Mouse (Mus musculus) forebrain, embryonic 15.5 days (tissue): ENCODE data around the gene Rasa2. TPM values are rescaled to one million over a fixed set of nuclear protein-coding genes. Genes with fewer than 3 reads are reported as not detected.
"Not testable (repeated sequence)": the region's sequence is repeated elsewhere in the genome, so short reads cannot be mapped to it uniquely, and the experiment has no call there.

ENCODE experiments used
- ATAC-seq: fragments of 200-750 bp; cut with Nextera tagmentation; replicated peaks from 2 replicates; pipeline ENCODE4 v1.8.0; 2017; ENCODE audit warnings: mild to moderate bottlenecking, moderate TSS enrichment, moderate library complexity
- H3K27ac ChIP-seq: fragments of 300-500 bp; sonication (generic); replicated peaks from 2 replicates; pipeline ENCODE4 v1.5.1; 2015; ENCODE audit warnings: mild to moderate bottlenecking, inconsistent platforms
- H3K27me3 ChIP-seq: fragments of 300-500 bp; sonication (generic); 2 replicates; pipeline ENCODE4 v1.6.1; 2015; ENCODE audit warnings: inconsistent platforms
- H3K36me3 ChIP-seq: fragments of 300-500 bp; sonication (generic); 2 replicates; pipeline ENCODE4 v1.6.1; 2015; ENCODE audit warnings: mild to moderate bottlenecking, inconsistent platforms
- H3K4me1 ChIP-seq: fragments of 300-500 bp; sonication (generic); 2 replicates; pipeline ENCODE4 v1.6.1; 2015; ENCODE audit warnings: inconsistent platforms
- H3K4me2 ChIP-seq: fragments of 300-500 bp; sonication (generic); replicated peaks from 2 replicates; pipeline ENCODE4 v1.6.1; 2015; ENCODE audit warnings: mild to moderate bottlenecking, inconsistent platforms
- H3K4me3 ChIP-seq: fragments of 300-500 bp; sonication (generic); 2 replicates; pipeline ENCODE4 v1.5.1; 2015; ENCODE audit warnings: mild to moderate bottlenecking, inconsistent platforms
- H3K9ac ChIP-seq: fragments of 300-500 bp; sonication (generic); replicated peaks from 2 replicates; pipeline ENCODE4 v1.6.1; 2015; ENCODE audit warnings: mild to moderate bottlenecking, inconsistent platforms
- H3K9me3 ChIP-seq: fragments of 300-500 bp; sonication (generic); 2 replicates; pipeline ENCODE4 v1.6.1; 2016; ENCODE audit warnings: inconsistent platforms
- WGBS: fragments of 180-500 bp; shearing (Covaris S2); methylation state at CpG from one replicate; pipeline ENCODE4 v1.1.7; 2015; ENCODE audit warnings: mixed read lengths; 5-methylcytosine and 5-hydroxymethylcytosine counted together
- polyA plus RNA-seq: library from polyadenylated mRNA; unstranded; fragments of >200 nt; fragmentation: Nextera tagmentation; extraction: Ambion mirVana; gene quantifications from 2 replicates; pipeline ENCODE4 v1.2.1, GENCODE M21; 2015

The Rasa2 gene
- polyA plus RNA-seq, 1 experiment from 2014 or later: 18.8 TPM

DNA sequence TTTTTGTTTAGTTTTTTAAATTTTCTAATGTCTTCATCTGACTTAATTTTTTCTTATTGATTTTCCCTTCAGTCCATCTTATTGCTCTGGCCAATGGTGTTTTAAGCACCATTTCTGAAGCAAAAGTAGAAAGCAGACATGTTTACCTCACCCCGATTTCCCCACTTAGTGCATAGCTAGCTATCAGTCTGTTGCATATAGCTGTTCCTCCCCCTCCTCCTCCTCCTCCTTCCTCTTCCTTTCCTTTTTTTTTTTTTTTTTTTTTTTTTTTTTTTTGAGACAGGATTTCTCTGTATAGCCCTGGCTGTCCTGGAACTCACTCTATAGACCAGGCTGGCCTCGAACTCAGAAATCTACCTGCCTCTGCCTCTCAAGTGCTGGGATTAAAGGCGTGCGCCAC, 95.3 kb downstream of the Rasa2 start:
- 93% methylated on average over 4 of the region's 4 CpGs for WGBS

DNA sequence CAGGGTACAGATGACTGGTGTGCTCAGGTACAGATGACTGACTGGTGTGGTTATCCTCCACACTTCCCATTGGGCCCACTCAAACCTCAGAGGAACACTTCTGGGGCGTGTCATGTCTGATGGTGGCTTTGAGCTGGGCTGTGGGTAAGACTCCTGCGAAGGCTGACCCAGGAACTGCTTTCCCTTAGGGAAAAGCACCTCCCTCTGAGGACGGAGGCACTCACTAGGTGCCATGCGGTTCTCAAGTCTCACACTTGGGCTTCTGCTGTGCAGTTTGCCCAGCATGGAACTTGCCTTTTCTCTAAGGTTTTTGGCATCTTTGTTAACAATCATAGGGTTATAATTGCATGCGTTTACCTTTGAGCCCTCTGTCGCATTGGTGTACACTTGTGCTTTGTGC, 96.0 kb downstream of the Rasa2 start:
- Histone ChIP-seq H3K27ac (no peak overlapping the region), H3K27me3 (no peaks in the 10 kb centered on the region), H3K9me3 (no peaks in the 10 kb centered on the region), H3K4me1 (peaks cover 9% of the 10 kb centered on the region), H3K36me3 (peaks cover 3% of the 10 kb centered on the region; the same call in 1 of the 2 replicates), H3K9ac (no peak overlapping the region), H3K4me3 (no peak overlapping the region), H3K4me2 (no peak overlapping the region)
- 66% methylated on average over 6 of the region's 6 CpGs for WGBS
- ATAC-seq: no peak

More for the DNA sequence above, 95.3 kb downstream of the Rasa2 start:
- H3K27me3 ChIP-seq, H3K9ac ChIP-seq, H3K36me3 ChIP-seq, H3K4me1 ChIP-seq, H3K4me3 ChIP-seq, ATAC-seq, H3K27ac ChIP-seq, H3K4me2 ChIP-seq, H3K9me3 ChIP-seq: not testable (repeated sequence)

DNA sequence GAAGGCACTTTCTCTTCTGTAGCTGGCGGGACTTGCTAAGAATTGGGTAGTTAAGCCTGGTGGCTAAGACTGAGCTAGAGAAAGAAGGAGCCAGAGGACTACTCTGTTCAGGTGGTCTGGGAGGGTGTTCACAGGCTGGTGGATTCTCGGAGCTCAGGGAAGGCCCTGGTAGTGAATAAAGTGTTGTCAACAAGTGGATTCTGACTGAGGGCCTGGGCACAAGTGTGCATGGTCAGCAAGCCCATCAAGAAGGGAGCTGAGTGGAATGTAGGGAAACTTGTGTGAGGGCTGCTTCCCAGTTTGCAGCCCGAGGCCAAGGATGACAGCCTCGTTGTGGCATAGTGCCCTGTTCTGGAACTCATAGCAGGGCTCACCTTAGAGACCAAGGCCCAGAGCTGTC, 97.2 kb downstream of the Rasa2 start:
- no peak overlapping the region for H3K27ac ChIP-seq
- WGBS: 89% methylated on average over 4 of the region's 4 CpGs
- peaks cover 14% of the 10 kb centered on the region for H3K4me1 ChIP-seq
- H3K36me3 ChIP-seq: no peaks in the 10 kb centered on the region
- no peak overlapping the region for H3K4me2 ChIP-seq
- H3K9me3 ChIP-seq: no peaks in the 10 kb centered on the region
- H3K4me3 ChIP-seq: no peak overlapping the region
- no peak for ATAC-seq
- no peak overlapping the region for H3K9ac ChIP-seq
- H3K27me3 ChIP-seq: no peaks in the 10 kb centered on the region

DNA sequence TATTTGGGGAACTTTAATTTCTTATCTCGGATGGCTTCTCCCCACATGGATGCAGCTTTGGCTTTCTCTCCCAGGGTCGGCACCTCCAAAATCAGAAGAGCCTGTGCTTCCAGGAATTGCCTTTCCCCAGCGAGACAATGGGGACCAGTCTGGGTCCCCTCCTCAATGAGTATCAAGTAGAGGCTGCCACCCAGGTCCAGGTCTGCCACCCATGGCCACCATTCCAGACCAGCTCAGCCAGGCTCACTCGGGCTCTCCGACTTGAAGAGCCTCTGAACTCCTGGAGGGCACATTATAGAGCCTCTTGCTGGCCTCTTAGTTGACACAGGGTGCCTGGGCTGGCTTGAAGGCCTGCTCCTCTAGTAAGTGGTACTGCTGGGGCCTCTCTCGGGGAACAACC, 97.9 kb downstream of the Rasa2 start:
- Histone ChIP-seq H3K4me1 (peaks cover 14% of the 10 kb centered on the region), H3K9me3 (no peaks in the 10 kb centered on the region), H3K27me3 (no peaks in the 10 kb centered on the region), H3K4me2 (no peak overlapping the region), H3K27ac (no peak overlapping the region), H3K4me3 (no peak overlapping the region), H3K9ac (no peak overlapping the region), H3K36me3 (no peaks in the 10 kb centered on the region)
- WGBS: 76% methylated on average over 6 of the region's 6 CpGs
- no peak for ATAC-seq

DNA sequence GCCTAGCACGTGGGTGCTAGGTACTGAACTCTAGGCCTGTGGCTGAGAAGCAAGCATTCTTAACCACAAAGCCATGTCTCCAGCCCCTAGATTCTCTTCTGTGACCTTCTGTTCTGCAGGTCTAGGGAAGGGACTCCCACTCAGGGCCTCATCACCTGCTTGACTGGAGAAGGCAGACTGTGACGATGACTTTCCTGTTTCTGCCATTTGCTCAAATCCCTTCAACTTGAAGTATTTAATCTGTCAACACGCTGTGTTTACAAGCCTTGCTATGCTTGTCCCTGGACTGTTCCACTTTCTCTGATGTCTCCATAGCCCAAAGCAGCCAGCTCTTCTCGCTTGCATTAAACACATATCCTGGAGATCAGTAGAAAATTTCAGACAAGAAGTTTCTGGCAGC, 98.9 kb downstream of the Rasa2 start:
- WGBS: 84% methylated on average over 4 of the region's 4 CpGs
- H3K27ac ChIP-seq: no peak overlapping the region
- no peaks in the 10 kb centered on the region for H3K9me3 ChIP-seq
- H3K4me1 ChIP-seq: peaks cover 14% of the 10 kb centered on the region
- H3K36me3 ChIP-seq: no peaks in the 10 kb centered on the region
- H3K27me3 ChIP-seq: no peaks in the 10 kb centered on the region
- H3K4me3 ChIP-seq: no peak overlapping the region
- ATAC-seq: no peak
- H3K4me2 ChIP-seq: no peak overlapping the region
- no peak overlapping the region for H3K9ac ChIP-seq

DNA sequence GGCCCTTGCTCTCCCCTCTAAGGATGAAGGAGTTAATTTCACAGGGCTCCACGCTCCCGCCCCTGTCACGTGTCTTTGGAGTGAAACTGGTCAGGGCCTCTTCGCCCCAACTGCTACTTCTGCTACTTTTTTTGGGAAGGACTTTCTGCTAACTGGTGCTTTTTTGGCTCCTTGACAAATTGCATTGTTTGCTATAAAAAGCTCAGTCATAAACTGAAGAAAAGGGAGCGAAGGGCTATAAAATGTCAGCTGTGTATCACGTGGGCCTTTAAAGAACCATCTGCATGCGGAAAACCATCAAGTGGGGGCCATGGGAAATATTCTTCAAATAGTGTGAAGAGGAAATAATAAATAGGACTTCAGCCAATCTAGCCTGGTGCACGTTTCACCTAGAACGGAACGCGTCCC, 100.7 kb downstream of the Rasa2 start:
- H3K4me3 ChIP-seq: no peak overlapping the region
- H3K4me2 ChIP-seq: 0 out of 2 replicates have a peak overlapping the region, but pooled peaks have one; percentile 1
- peaks cover 8% of the 10 kb centered on the region for H3K4me1 ChIP-seq
- no peaks in the 10 kb centered on the region for H3K27me3 ChIP-seq
- ATAC-seq: no peak; the same call in 1 of the 2 replicates
- H3K9ac ChIP-seq: no peak overlapping the region
- WGBS: 46% methylated on average over 11 of the region's 11 CpGs
- no peaks in the 10 kb centered on the region for H3K36me3 ChIP-seq
- no peak overlapping the region for H3K27ac ChIP-seq
- no peaks in the 10 kb centered on the region for H3K9me3 ChIP-seq

DNA sequence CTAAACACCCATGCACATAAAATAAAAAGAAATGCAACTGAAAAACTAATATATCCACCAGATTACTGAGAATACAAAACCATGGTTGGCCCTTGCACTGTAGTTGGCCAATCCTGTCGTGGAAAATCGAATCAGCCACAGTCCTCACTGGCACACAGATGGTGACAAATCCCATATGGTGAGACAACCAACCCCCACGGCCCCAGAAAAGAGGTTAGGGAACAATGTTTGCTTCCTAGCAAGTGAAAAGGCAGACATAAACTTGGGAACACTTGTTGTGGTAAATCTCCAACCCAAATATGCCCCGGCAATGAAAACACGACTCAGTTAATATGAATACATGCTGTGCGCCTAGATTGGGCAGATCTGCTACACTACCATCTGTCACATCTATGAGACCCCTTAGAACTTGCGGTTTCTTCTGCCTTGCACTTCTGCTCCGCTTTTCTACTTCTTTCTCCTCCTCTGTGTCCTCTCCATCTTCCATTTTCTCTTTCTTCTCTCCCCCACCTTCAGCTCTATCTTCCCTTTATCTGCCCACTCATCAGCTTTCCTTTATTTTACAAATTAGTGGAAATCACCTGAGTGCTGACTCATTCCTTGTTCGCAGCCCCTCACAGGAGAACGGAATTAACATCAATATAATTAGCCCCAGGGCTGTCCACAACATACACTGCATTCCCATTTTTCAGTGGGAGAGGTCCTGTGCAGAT, 101.3 kb downstream of the Rasa2 start:
- H3K4me3 ChIP-seq: no peak overlapping the region
- no peaks in the 10 kb centered on the region for H3K27me3 ChIP-seq
- no peak overlapping the region for H3K9ac ChIP-seq
- no peak overlapping the region for H3K27ac ChIP-seq
- H3K4me2 ChIP-seq: 0 out of 2 replicates have a peak overlapping the region, but pooled peaks have one; percentile 1
- H3K9me3 ChIP-seq: no peaks in the 10 kb centered on the region
- peaks cover 8% of the 10 kb centered on the region for H3K4me1 ChIP-seq
- H3K36me3 ChIP-seq: no peaks in the 10 kb centered on the region
- ATAC-seq: no peak
- WGBS: 56% methylated on average over 10 of the region's 10 CpGs

DNA sequence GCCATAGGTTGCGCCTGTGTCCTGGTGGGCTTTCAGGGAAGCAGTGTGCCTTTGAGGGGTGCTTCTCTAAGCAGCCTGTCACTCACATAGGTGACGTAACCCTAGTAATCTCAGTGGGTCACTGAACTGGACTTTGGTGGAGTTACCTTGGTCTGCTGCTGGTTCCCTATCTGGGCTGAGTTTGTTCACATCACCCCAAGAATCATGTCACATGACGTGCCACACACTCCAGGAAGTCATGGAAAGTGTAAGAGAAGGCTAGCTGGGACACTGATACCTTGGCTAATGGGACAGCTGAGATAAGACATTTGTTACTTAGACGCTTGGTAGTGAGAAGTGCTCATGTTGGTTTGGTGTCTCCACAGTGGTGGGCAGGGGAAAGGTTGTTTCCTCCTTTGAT, 105.4 kb downstream of the Rasa2 start:
- 88% methylated on average over 4 of the region's 4 CpGs for WGBS
- Histone ChIP-seq H3K9me3 (no peaks in the 10 kb centered on the region), H3K27me3 (no peaks in the 10 kb centered on the region), H3K4me1 (peaks cover 8% of the 10 kb centered on the region), H3K9ac (no peak overlapping the region), H3K4me2 (no peak overlapping the region), H3K4me3 (no peak overlapping the region), H3K36me3 (no peaks in the 10 kb centered on the region), H3K27ac (no peak overlapping the region)
- no peak for ATAC-seq

DNA sequence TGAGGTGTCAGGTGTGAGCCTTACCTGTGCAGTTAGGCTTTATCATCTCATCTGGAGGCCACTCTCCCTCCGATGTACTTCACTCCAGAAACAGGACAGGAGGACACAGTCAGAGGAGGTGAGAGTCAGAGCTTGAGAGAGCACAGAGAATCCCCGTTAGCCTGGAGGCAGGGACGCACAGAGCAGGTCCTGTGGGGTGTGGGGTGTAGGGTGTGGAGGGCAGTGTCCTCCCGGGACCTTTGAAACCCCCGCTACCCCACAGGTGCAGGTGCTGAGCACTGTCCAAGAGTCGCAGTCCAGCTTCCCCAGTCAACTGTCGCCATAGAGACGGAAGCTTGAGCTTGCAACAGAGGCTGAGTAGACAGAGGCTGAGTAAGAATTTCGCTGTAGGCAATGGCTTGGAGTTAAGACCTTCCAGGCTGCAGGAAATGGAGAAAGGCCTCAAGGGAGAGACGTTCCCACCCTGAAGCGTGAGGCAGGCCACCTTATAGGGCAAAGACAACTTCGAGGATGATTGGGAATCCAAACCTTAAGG, 106.4 kb downstream of the Rasa2 start, which contains the start of gene Gm28729:
Gene Gm28729 (minus strand): TSS at position 293 of the 535 bp plus-strand sequence.
- Histone ChIP-seq H3K36me3 (no peaks in the 10 kb centered on the region), H3K27me3 (no peaks in the 10 kb centered on the region), H3K4me3 (no peak within 1 kb of the TSS), H3K9ac (no peak within 1 kb of the TSS), H3K9me3 (no peaks in the 10 kb centered on the region), H3K4me1 (peaks cover 1% of the 10 kb centered on the region; the same call in 1 of the 2 replicates), H3K27ac (no peak within 1 kb of the TSS), H3K4me2 (no peak within 1 kb of the TSS)
- WGBS: 63% methylated on average over 12 of the region's 12 CpGs
- ATAC-seq: no peak

DNA sequence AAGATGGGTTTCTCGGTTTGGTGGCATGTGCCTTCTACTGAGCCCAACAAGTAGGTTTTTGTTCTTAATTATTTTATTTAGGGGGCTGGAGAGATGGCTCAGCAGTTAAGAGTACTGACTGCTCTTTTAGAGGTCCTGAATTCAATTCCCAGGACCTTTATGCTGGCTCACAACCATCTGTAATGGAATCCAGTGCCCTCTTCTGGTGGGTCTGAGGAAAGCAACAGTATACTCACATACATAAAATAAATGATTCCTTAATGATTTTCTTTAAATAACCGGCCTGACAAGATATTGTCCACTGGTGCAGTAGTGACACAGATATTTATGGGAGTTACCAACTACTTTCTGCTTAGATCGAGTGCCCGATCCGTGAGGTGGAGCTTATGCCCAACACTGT, 108.3 kb downstream of the Rasa2 start:
- H3K9ac ChIP-seq: no peak overlapping the region
- H3K4me2 ChIP-seq: no peak overlapping the region
- H3K9me3 ChIP-seq: no peaks in the 10 kb centered on the region
- no peaks in the 10 kb centered on the region for H3K4me1 ChIP-seq
- 93% methylated on average over 5 of the region's 5 CpGs for WGBS
- H3K4me3 ChIP-seq: no peak overlapping the region
- H3K27ac ChIP-seq: no peak overlapping the region
- no peaks in the 10 kb centered on the region for H3K27me3 ChIP-seq
- ATAC-seq: no peak
- no peaks in the 10 kb centered on the region for H3K36me3 ChIP-seq

DNA sequence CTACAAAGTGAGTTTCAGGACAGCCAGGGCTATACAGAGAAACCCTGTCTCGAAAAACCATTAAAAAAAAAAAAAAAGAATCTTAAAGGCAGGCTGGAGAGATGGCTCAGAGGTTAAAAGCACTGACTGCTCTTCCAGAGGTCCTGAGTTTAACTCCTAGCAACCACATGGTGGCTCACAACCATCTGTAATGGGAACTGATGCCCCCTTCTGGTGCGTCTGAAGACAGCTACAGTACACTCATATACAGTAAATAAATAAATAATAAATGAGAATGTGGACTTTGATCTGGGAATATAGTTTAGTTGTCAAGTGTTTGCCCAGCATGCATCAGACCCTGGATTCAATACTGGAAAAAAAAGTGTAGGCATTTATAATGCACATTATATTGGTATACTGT, 109.8 kb downstream of the Rasa2 start:
- WGBS: 88% methylated on average over 2 of the region's 2 CpGs
- H3K27ac ChIP-seq, H3K36me3 ChIP-seq, H3K4me2 ChIP-seq, H3K4me3 ChIP-seq, H3K9ac ChIP-seq, ATAC-seq, H3K27me3 ChIP-seq, H3K4me1 ChIP-seq, H3K9me3 ChIP-seq: not testable (repeated sequence)

DNA sequence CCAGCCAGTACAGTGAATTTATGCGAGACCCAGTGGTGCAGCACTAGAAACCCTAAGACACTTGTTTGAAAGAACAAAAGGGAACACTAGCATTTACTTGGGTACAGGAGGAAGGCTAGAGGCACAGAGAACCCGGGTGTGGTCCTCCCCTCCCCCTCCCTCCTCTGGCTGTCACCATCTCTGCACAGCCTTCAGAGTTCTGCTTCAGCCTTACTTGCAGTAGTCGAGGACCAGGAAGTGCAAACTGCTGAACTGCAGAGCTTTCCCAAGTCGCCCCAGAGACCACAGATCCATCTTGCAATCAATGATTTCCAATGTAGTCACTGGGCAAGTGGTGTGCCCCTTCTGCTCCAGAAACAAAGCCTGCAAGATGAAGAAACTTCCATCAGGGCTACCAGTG, 114.0 kb downstream of the Rasa2 start:
- Histone ChIP-seq H3K9ac (no peak overlapping the region), H3K36me3 (no peaks in the 10 kb centered on the region), H3K4me3 (no peak overlapping the region), H3K4me2 (no peak overlapping the region), H3K27ac (no peak overlapping the region), H3K4me1 (no peaks in the 10 kb centered on the region), H3K9me3 (no peaks in the 10 kb centered on the region), H3K27me3 (no peaks in the 10 kb centered on the region)
- WGBS: 41% methylated on average over 4 of the region's 4 CpGs
- no peak for ATAC-seq

DNA sequence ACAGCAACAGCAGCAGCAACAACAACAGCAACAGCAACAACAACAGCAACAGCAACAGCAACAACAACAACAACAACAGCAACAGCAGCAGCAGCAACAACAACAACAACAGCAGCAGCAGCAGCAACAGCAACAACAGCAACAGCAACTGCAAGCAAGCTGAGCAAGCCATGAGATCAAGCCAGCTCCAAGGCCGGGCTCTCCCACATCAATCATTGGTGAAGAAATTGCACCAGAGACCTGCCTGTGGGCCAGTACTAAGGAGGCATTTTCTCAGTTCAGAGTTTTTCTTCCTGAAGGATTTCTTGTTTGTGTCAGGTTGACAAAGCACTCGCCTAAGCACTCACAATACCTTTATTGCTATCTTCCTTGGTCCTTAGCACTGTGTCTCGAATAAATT, 114.6 kb downstream of the Rasa2 start:
- ATAC-seq: no peak
- Histone ChIP-seq H3K9me3 (no peaks in the 10 kb centered on the region), H3K4me2 (no peak overlapping the region), H3K27ac (no peak overlapping the region), H3K4me3 (no peak overlapping the region), H3K36me3 (no peaks in the 10 kb centered on the region), H3K9ac (no peak overlapping the region), H3K4me1 (no peaks in the 10 kb centered on the region), H3K27me3 (no peaks in the 10 kb centered on the region)
- WGBS: 74% methylated on average over 3 of the region's 3 CpGs
